Mouse (Mus musculus) limb, embryonic 15.5 days (tissue): ENCODE measurements around the gene Pagr1a. TPM values are rescaled to one million over a fixed set of nuclear protein-coding genes. Genes with fewer than 3 reads are reported as not detected.

Source experiments
- ATAC-seq: fragments of 200-750 bp; cut with Nextera tagmentation; 2 replicates; pipeline ENCODE4 v1.8.0; 2017; ENCODE audit warnings: low read depth, moderate TSS enrichment; ENCODE audit not compliant: insufficient number of reproducible peaks, low FRiP score, low TSS enrichment
- H3K27ac ChIP-seq: fragments of 300-500 bp; sonication (generic); 2 replicates; pipeline ENCODE4 v1.5.1; 2015; ENCODE audit warnings: moderate library complexity, mild to moderate bottlenecking, inconsistent platforms
- H3K27me3 ChIP-seq: fragments of 300-500 bp; sonication (generic); 2 replicates; pipeline ENCODE4 v1.6.1; 2015; ENCODE audit warnings: inconsistent platforms
- H3K36me3 ChIP-seq: fragments of 300-500 bp; sonication (generic); 2 replicates; pipeline ENCODE4 v1.6.1; 2015; ENCODE audit warnings: inconsistent platforms
- H3K4me1 ChIP-seq: fragments of 300-500 bp; sonication (generic); 2 replicates; pipeline ENCODE4 v1.6.1; 2015; ENCODE audit warnings: inconsistent platforms
- H3K4me2 ChIP-seq: fragments of 300-500 bp; sonication (generic); 2 replicates; pipeline ENCODE4 v1.6.1; 2015; ENCODE audit warnings: mild to moderate bottlenecking, inconsistent platforms
- H3K4me3 ChIP-seq: fragments of 300-500 bp; sonication (generic); 2 replicates; pipeline ENCODE4 v1.5.1; 2015; ENCODE audit warnings: mild to moderate bottlenecking, inconsistent platforms
- H3K9ac ChIP-seq: fragments of 300-500 bp; sonication (generic); 2 replicates; pipeline ENCODE4 v1.6.1; 2015; ENCODE audit warnings: inconsistent platforms
- H3K9me3 ChIP-seq: fragments of 300-500 bp; sonication (generic); 2 replicates; pipeline ENCODE4 v1.6.1; 2016; ENCODE audit warnings: inconsistent platforms
- WGBS: fragments of 180-500 bp; shearing (Covaris S2); methylation state at CpG from one replicate; pipeline ENCODE4 v1.1.7; 2015; 5-methylcytosine and 5-hydroxymethylcytosine counted together
- polyA plus RNA-seq: library from polyadenylated mRNA; unstranded; fragments of >200 nt; fragmentation: Nextera tagmentation; extraction: Ambion mirVana; gene quantifications from 2 replicates; pipeline ENCODE4 v1.2.1, GENCODE M21; 2015

Gene Pagr1a
- polyA plus RNA-seq, 1 experiment from 2014 or later = 46.7 TPM

DNA sequence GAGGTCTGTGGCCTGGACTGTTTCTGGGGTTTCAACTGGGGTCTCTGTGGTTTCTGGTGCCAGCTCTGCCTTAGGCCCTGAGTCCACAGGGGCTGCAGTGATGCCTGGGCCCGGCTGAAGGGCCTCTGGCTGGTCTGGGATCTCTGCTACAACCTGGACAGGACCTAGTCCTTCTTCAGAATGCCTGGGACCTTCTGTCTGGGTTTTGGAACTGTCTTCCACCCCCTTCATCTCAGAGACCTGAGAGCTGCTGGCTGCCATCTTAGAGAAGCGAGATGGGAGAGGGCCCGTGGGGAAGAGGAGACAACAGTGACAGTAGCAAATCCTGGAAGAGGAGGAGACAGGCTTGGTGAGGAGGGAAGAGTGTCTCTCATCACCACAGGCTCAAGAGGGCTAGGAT lies 2.9 kb upstream of the Pagr1a start:
- H3K4me1 ChIP-seq = peaks cover 89% of the 10 kb centered on the region
- H3K27me3 ChIP-seq = no peaks in the 10 kb centered on the region
- no peaks in the 10 kb centered on the region for H3K9me3 ChIP-seq
- peak overlapping the region; percentile 85 for H3K4me2 ChIP-seq
- peak overlapping the region; percentile 63 for H3K4me3 ChIP-seq
- peaks cover 35% of the 10 kb centered on the region for H3K36me3 ChIP-seq
- peak overlapping the region; percentile 64 for H3K9ac ChIP-seq
- ATAC-seq = no peak
- WGBS = 54% methylated on average over 3 of the region's 3 CpGs
- peak overlapping the region; percentile 89 for H3K27ac ChIP-seq

DNA sequence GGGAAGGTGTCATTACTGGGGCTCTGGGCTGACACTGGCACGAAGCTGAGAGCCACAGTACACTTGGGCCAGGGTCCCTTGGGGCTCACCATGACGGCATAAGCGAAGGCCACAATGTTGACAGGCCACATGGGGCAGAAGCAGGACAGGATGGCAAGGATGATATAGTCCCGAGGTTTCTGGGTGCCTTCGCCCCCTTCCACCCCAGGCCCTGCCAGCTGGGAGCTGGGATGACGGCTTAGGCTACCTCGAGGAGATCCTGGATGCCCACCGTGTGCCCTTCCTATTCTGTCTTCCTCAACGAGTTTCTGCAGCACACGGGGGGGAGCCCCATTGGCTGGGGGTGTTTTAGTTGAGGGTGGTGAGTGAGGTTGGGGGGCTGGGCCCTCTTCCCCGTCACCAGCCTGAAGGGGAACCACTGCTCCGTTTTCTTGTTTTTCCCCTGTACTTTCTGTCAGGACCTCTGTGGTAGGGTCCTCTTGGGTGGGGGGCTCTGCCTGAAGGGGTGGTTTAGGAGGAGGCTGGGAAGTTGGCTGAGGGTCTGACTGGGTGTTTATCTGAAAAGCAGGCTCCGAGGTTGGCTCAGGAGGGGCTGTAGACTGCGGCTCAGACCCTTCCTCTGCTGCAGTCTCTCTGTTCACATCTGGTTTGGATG lies 2.3 kb upstream of the Pagr1a start:
- peak overlapping the region; percentile 63 for H3K4me3 ChIP-seq

DNA sequence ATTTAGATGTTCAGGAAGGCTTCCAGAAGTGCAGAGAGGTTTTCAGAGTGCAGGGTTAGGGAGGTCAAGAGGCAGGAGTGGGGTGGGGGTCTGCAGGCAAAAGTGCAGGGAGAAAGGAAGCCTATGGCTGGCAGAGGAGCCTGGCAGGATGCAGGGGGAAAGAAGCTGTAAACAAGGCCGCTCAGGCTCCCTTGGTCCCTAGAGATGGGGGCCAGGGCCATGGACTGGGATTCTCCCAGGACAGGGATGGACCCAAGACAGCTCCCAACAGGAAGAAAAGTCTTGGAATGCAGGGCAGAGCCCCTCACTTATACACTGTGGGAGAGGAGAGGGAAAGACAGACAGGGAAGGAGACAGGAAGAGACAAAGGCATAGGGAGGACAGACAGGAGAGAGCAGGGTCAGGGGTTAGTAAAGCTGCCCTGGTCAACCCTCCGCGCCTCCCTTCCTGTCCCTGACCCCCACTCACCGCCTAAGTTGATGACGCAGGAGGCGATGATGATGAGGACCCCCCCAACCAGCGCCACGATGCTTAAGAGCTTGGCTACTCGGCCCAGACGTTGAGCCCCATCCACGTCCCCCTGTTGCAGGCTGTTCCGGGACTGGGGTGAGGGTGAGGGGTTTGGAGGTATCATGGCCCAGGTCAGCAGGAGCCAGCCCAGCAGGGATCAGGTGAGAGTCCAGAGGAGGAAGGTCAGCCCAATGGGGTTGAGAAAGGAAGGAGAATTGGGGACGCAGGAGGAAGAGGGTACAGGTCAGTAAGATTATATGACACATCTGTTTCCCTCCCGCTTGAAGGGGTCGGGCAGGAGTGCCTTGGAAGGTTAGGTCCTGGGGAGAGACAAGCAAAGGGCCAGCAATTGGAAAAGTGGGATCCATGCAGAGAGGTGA lies 1.5 kb upstream of the Pagr1a start:
- peak overlapping the region; percentile 97; the same call in 1 of the 2 replicates for H3K27ac ChIP-seq
- WGBS = 84% methylated on average over 15 of the region's 15 CpGs
- peak overlapping the region; percentile 85 for H3K4me2 ChIP-seq
- no peak for ATAC-seq
- H3K4me3 ChIP-seq = peak overlapping the region; percentile 70
- peaks cover 85% of the 10 kb centered on the region for H3K4me1 ChIP-seq
- H3K36me3 ChIP-seq = peaks cover 34% of the 10 kb centered on the region
- peak overlapping the region; percentile 20; the same call in 1 of the 2 replicates for H3K9ac ChIP-seq
- H3K27me3 ChIP-seq = no peaks in the 10 kb centered on the region
- H3K9me3 ChIP-seq = no peaks in the 10 kb centered on the region

More for the DNA sequence above, 2.3 kb upstream of the Pagr1a start:
- Histone ChIP-seq H3K36me3 (peaks cover 36% of the 10 kb centered on the region), H3K27me3 (no peaks in the 10 kb centered on the region), H3K9me3 (no peaks in the 10 kb centered on the region), H3K4me1 (peaks cover 88% of the 10 kb centered on the region), H3K27ac (peak overlapping the region; percentile 89), H3K9ac (peak overlapping the region; percentile 64), H3K4me2 (peak overlapping the region; percentile 85)
- 65% methylated on average over 14 of the region's 14 CpGs for WGBS
- ATAC-seq = no peak

DNA sequence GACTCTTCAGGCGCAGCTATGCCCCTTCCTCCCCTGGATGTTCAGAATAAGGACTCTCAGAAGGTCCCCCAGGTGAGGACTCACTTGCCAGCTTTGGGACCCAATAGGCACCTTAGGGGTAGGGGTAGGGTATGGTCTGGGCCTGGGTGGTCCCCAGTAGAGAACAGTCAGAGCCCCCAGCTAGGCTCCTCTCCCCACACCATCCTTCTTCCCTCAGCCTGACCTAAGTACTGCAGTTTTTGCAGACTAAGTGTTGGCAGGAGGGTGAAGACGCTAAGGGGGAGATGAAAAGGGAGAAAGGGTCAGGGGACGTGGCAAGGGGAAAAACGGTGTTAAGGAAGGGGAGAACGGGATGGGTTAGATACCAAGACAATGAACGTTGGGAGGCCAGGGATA lies 796 bp upstream of the Pagr1a start:
- Histone ChIP-seq H3K9me3 (no peaks in the 10 kb centered on the region), H3K36me3 (peaks cover 34% of the 10 kb centered on the region), H3K27me3 (no peaks in the 10 kb centered on the region), H3K4me1 (peaks cover 78% of the 10 kb centered on the region), H3K4me3 (peak overlapping the region; percentile 70), H3K27ac (peak overlapping the region; percentile 97), H3K4me2 (peak overlapping the region; percentile 85), H3K9ac (peak overlapping the region; percentile 20; the same call in 1 of the 2 replicates)
- ATAC-seq = no peak
- 51% methylated on average over 6 of the region's 6 CpGs for WGBS

DNA sequence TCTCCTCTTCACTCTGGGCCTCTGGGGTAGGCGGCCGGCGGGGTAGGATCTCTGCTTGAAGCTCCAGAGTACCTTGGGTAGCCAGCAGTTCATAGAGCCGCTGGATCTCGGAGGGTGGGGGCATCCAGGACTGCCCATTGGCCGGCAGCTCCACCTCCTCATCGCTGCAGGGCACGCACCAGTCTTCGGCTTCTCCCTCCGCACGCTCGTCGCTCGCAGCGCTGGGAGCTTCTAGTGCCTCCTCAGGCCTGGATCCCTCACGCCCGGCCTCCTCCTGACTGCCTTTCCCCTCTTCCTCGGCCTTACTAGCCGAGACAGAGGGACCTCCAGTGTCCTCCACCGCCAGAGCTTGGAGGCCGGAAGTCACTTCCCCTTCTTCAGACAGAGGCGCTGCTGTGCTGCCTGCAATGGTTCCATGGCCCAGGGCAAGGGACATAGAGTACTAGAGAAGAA lies 640 bp downstream of the Pagr1a start:
- 1% methylated on average over 22 of the region's 22 CpGs for WGBS
- no peaks in the 10 kb centered on the region for H3K9me3 ChIP-seq
- H3K9ac ChIP-seq = peak overlapping the region; percentile 76
- peaks cover 34% of the 10 kb centered on the region for H3K36me3 ChIP-seq
- H3K4me3 ChIP-seq = peak overlapping the region; percentile 70
- peak overlapping the region; percentile 97 for H3K27ac ChIP-seq
- ATAC-seq = peak; percentile 21
- H3K4me1 ChIP-seq = peaks cover 65% of the 10 kb centered on the region
- peak overlapping the region; percentile 86 for H3K4me2 ChIP-seq
- H3K27me3 ChIP-seq = no peaks in the 10 kb centered on the region

DNA sequence TGATC lies 869 bp downstream of the Pagr1a start, which contains the start of gene Pagr1b:
Gene Pagr1b (minus strand): TSS at position 4 of the 5 bp plus-strand sequence.
- Histone ChIP-seq H3K27me3 (no peaks in the 10 kb centered on the region), H3K36me3 (peaks cover 36% of the 10 kb centered on the region), H3K4me1 (peaks cover 63% of the 10 kb centered on the region), H3K9me3 (no peaks in the 10 kb centered on the region), H3K9ac (peak within 1 kb of the TSS; percentile 76), H3K27ac (peak within 1 kb of the TSS; percentile 97), H3K4me3 (peak within 1 kb of the TSS; percentile 70), H3K4me2 (peak within 1 kb of the TSS; percentile 86)
- ATAC-seq = no peak

DNA sequence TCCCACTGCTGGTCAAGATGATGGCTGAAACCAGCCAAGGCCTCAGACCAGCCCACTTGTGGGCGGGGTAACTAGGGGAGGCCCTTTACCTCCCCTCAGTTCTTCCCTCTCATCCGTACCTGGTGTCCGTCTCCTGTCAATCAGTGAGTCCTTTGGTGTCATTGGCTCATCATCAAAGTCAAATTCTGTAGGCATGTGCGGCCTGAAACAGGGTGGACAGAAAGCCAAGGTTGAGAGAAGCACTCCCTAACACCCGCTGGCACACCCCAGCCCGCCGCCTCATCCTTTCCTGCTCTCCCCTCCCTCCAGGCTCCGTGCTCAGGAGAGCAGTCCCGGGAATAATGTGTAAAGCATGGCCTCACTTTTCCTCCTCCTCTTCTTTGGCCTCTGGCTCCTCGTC lies 1.1 kb downstream of the Pagr1a start:
- no peaks in the 10 kb centered on the region for H3K27me3 ChIP-seq
- peak overlapping the region; percentile 76 for H3K9ac ChIP-seq
- no peak for ATAC-seq
- H3K36me3 ChIP-seq = peaks cover 38% of the 10 kb centered on the region
- WGBS = under 1% methylated on average over 10 of the region's 10 CpGs
- H3K4me2 ChIP-seq = peak overlapping the region; percentile 86
- peak overlapping the region; percentile 97 for H3K27ac ChIP-seq
- peak overlapping the region; percentile 70 for H3K4me3 ChIP-seq
- no peaks in the 10 kb centered on the region for H3K9me3 ChIP-seq
- peaks cover 61% of the 10 kb centered on the region for H3K4me1 ChIP-seq

DNA sequence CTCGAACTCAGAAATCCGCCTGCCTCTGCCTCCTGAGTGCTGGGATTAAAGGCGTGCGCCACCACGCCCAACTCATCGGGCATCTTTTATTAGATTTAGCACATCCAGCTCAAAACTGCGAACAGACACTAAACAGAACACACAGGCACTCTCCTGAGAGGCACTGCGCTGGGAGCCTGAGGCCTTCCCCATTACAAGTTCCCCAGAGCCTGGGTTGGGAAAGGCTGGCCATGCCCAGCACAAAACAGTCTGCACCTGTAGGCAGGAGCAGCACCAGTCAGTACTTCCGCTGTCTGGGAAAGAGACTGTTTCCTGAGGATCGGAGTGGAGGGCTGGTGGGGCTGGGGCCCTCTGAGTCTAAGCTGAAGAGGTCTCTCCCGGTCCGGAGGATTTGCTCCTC lies 2.2 kb downstream of the Pagr1a start:
- Histone ChIP-seq H3K4me2 (no peak overlapping the region), H3K27me3 (no peaks in the 10 kb centered on the region), H3K9ac (no peak overlapping the region), H3K9me3 (no peaks in the 10 kb centered on the region), H3K36me3 (peaks cover 42% of the 10 kb centered on the region), H3K4me3 (no peak overlapping the region), H3K27ac (no peak overlapping the region), H3K4me1 (peaks cover 50% of the 10 kb centered on the region)
- 88% methylated on average over 12 of the region's 12 CpGs for WGBS
- no peak for ATAC-seq

DNA sequence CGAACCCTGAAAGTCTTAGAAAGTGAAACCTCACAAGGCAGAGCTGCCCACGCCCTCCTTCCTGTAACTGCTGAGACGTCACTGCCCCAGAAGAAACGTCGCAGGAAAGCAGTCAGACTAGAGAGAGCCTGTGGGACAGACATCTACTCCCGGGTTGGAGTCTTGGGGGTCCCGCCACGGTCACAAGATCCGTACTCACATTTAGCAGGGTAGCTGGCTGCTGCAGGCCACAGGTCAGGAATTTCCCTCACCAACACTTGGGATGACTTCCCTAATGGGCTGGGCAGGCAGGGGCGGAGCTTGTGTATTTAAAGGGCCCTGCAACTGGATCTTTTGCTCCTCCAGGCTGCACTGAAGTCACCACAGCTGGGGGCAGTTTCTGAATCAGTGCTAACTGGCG lies 2.8 kb downstream of the Pagr1a start, which contains the start of gene Mvp:
Gene Mvp (minus strand): TSS at position 302 of the 400 bp plus-strand sequence.
- Histone ChIP-seq H3K27ac (0 out of 2 replicates have a peak within 1 kb of the TSS, but pooled peaks have one; percentile 8), H3K9me3 (no peaks in the 10 kb centered on the region), H3K36me3 (peaks cover 42% of the 10 kb centered on the region), H3K4me1 (peaks cover 44% of the 10 kb centered on the region), H3K4me3 (peak within 1 kb of the TSS; percentile 70), H3K4me2 (peak within 1 kb of the TSS; percentile 32), H3K9ac (0 out of 2 replicates have a peak within 1 kb of the TSS, but pooled peaks have one; percentile 76), H3K27me3 (no peaks in the 10 kb centered on the region)
- ATAC-seq = no peak
- WGBS = 39% methylated on average over 11 of the region's 11 CpGs

DNA sequence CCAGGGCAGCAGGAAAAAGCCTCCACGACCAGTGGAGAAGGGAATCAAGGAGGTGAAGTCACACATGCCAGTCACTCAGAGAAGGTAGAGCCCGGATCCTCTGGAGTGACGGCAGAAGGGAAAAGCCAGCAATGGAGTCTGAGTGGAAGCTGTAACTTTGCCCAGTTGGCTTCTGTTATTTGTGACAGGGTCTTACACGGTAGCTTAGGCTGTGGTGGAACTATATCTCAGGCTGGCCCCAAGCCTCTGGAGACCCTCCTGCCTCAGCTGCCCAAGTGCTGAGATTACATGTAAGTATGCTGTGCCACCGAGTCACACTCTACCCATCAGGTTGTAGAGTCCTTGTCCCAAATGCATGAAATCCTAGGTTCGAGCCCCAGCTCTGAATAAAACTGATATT lies 3.8 kb downstream of the Pagr1a start:
- 95% methylated on average over 6 of the region's 6 CpGs for WGBS
- no peak overlapping the region for H3K4me3 ChIP-seq
- H3K4me2 ChIP-seq = no peak overlapping the region
- H3K4me1 ChIP-seq = peaks cover 42% of the 10 kb centered on the region
- no peak for ATAC-seq
- H3K27ac ChIP-seq = no peak overlapping the region
- H3K9me3 ChIP-seq = no peaks in the 10 kb centered on the region
- no peaks in the 10 kb centered on the region for H3K27me3 ChIP-seq
- no peak overlapping the region for H3K9ac ChIP-seq
- peaks cover 42% of the 10 kb centered on the region for H3K36me3 ChIP-seq

DNA sequence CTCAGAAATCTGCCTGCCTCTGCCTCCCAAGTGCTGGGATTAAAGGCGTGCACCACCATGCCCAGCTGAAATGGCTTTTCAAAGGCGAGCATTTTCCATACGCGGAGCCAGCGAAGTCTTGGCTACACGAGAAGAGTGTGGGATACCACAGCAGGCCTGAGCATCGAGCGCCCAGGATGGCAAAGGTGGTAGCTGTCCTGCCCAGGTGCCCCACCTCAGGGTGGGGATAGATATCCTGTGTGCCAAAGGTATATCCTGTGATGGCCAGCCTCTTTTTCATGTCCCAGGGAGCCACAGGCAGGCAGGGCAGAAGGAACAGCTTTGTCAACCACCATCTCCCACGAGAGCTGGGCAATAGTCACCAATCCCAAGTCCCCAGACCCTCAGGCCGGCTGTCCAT lies 4.3 kb downstream of the Pagr1a start:
- no peak overlapping the region for H3K4me3 ChIP-seq
- no peaks in the 10 kb centered on the region for H3K9me3 ChIP-seq
- WGBS = 93% methylated on average over 10 of the region's 10 CpGs
- no peaks in the 10 kb centered on the region for H3K27me3 ChIP-seq
- peaks cover 38% of the 10 kb centered on the region for H3K4me1 ChIP-seq
- H3K9ac ChIP-seq = no peak overlapping the region
- peaks cover 42% of the 10 kb centered on the region for H3K36me3 ChIP-seq
- no peak overlapping the region for H3K27ac ChIP-seq
- H3K4me2 ChIP-seq = no peak overlapping the region
- ATAC-seq = no peak

DNA sequence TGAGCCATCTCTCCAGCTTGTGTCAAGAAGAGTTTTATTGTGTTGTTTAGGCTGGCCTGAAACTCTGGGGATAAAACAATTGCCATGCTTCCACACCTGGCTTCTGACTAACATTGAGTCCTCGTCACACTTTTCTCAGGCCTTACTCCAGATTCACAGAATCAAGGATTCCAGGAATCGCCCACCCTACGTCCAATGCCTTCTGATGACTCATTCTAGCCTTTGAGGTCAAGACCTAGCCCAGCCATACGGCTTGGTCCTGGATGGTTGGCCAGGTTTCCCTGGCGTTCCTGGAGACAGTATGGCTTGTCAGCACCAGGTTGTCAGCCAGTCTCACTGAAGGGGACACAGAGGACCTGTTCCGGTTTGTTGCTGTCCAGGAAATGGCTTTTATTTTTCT lies 4.8 kb downstream of the Pagr1a start:
- Histone ChIP-seq H3K27ac (no peak overlapping the region), H3K4me2 (no peak overlapping the region), H3K4me3 (no peak overlapping the region), H3K36me3 (peaks cover 42% of the 10 kb centered on the region), H3K9ac (no peak overlapping the region), H3K9me3 (no peaks in the 10 kb centered on the region), H3K4me1 (peaks cover 34% of the 10 kb centered on the region), H3K27me3 (no peaks in the 10 kb centered on the region)
- no peak for ATAC-seq
- WGBS = 89% methylated on average over 6 of the region's 6 CpGs
